Mouse (Mus musculus): Measurements from ENCODE around the gene Mvb12a.

The Mvb12a gene

DNA sequence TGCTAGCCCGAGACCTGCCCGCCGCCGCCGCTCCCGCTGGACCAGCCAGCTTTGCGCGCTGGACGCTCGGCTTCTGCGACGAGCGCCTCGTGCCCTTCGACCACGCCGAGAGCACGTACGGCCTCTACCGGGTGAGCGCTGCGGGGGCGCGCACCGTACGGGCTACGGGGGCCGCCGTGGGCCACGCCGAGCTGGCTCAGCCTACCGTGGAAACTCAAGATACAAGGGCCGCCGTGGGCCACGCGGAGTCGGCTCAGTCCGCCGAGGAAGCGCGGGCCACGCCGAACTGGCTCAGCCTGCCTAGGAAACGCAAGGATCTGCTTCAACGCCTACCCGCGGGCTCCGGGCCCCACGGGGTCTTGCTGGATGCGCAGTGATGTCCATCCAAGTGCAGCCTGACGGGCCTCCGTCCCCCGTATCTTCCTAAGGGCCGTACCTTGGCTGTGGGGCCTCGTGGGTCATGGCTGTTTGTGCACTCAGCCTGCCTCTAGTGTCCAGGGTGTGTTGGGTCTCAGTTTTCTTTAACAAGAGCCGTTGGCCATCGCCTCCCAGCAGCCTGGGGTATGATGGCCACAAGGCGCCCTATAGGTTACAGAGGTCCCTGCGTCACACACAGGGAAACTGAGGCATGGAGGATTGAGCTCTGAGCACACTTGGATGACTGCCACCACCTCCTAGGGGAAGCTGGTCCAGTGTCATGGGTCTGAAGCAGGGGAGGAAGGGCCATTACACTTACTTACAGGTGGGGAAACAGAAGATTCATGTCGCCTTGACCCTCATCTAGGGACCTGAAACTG, 49.9 kb downstream of the Mvb12a start:
- peak; percentile 73 to 79 for DNase-seq (ENCODE audit: low spot score in 2 of 2)

DNA sequence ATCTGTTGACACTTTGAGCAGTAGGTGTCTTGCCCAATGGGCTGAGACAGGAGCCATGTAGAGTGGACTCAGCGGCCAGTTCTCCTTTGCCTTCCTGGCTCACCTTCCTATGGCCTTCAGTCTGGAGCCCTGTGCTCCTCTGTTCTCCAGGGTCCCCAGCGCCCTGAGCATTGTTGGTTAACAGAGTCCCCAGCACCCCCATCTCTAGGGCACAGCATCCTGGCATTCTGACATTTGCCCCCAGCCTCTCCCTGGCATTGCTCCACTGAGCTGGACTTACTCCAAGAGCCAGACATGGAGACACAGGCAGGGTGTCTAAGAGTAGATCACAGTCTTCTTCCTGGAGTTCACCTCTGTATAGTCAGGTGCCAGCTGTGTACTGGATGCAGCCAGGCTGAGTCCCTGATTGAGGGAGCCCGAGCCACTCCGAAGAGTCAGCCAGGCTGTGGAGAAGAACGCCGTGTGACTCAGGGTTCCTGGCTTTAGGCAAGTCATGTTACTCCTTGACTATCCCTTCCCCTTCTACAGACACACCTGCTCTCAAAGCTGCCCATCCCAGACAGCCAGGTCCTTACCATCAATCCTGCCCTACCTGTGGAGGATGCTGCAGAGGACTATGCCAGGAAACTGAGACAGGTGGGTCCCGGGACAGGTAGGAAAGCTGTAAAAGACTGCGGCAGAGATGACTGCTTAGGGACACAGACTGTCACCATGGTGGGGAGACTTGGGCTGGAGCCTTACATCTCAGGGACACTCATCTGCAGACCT, 51.0 kb downstream of the Mvb12a start:
- DNase-seq (ENCODE audit: low spot score in 2 of 2): no peak

DNA sequence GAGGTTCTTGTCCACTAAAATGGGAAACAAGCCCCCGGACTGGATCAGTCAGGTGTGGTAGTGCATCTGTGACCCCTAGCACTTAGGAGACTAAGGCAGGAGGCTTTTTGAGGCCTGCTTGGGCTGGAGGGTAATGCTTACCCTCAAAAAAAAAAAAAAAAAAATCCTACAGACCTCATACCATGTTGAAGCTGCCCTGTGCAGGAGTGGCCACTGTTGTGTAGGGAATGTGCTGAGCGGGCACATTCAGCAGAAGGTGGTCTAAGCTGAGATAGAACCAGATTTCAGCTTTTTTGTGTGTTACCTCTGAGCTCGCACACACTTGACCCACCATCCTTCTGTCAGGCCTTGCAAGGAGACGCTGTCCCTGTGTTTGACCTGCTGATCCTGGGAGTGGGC, 51.6 kb downstream of the Mvb12a start:
- no peak for DNase-seq (ENCODE audit: low spot score in 2 of 2)

DNA sequence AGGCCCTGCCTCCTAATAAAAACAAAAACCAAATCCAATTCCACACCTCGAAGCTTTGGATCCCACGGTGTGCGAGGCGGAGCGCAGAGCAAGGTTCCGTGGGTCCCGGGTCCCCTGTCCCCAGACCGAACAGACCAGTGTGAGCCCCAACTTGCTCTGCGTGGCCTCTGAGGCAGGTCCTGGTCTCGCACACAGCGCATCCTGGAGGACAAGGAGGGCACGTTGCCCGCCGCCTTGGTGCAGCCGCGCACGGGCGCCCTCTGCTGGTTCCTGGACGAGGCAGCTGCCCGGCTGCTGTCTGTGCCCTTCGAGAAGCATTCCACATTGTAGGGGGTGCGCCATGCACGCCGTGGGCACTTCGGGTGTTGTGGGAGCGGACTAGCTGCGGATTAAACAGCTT, 53.1 kb downstream of the Mvb12a start:
- DNase-seq (ENCODE audit: low spot score in 2 of 2): peak; percentile 70 to 84

DNA sequence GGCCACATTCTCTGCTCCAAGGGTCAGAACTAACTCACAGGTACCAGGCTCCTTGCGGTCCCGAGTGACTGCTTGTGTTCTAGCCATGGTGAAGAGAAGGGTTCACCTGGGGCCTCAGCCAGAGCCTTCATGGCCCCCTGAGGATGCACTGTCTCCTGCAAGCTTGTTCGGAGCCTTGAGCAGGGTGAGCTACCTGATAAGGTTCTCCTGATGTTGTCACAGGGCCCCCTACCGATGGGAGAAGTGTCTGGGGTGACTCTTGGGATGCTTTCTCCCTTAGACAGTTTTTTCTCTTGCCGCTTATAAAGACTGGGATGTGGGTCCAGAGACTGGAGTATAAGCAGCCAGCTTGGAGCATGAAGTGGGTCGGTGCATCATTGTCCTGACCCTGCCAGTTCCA, 53.7 kb downstream of the Mvb12a start:
- DNase-seq (ENCODE audit: low spot score in 2 of 2): no peak

DNA sequence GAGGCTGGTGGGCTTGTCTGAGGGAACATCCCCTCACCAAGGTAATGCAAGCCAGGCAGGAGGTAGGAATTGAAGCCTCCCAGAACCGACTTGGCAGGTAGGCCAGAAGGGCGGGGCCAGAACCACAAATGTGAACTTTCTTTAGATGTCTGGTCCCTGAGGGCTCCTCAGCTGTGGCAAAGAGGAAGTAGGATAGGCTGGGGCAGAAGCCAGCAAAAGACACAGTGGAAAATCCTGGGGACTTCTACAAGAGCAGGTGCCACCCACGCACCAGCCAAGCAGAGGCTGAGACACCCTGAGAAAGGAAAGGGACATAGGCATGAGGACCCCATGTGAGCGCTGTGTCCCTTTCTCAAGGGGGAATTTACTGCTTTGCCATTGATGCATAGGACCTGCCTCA, 54.1 kb downstream of the Mvb12a start:
- DNase-seq (ENCODE audit: low spot score in 2 of 2): no peak

DNA sequence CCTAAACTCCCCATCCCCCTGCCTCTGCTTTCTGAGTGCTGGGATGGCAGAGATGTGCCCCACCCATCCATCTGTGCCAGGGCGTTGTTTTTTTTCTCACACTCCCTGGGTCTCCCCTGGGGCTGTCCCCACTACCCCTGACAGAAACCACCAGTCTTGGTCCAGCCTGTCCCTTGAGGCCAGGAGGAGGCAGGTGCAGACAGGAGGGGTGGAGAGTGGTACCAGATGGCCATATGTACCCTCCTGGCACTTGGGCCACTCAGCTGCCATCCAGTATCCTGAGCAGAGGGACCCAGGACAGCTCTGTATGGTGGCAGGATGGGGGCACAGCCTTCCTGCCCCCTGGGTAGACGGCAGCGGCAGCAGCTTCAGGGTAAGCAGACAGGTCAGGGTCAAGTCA, 54.7 kb downstream of the Mvb12a start, which contains the start of gene Fam129c:
TSS of gene Fam129c (plus strand) at position 198 of the 400 bp plus-strand sequence.
- DNase-seq (ENCODE audit: low spot score in 2 of 2): no peak
